9 mouse cellular contexts compared by ENCODE assay signal in genomic region chr2:180597490-180597889, GRCm38 (mm10). TPM values are rescaled to one million over a fixed set of nuclear protein-coding genes. Genes with fewer than 3 reads are reported as not detected.
DNase-seq lines count a peak whose midpoint lies in the region; ATAC-seq and TF ChIP-seq lines count a peak whose summit lies in the region.
"Had no signal": no experiment of that assay in that cellular context is flagged by ENCODE, and none has a peak within 500 bp of the region (broad histone marks: within the 10 kb centered on the region; RNA-seq: fewer than 3 reads in every experiment).

TSS of gene Col9a3 (plus strand) at chr2:180597790.

- peak within 1 kb of the TSS; percentile 51 for H3K4me2 ChIP-seq in midbrain, embryonic 12.5 days (replicated peaks)

- H3K4me1 ChIP-seq in embryonic facial prominence, embryonic 10.5 days, result peaks cover 35% of the 10 kb centered on the region
- H3K4me1 ChIP-seq in hindbrain, embryonic 10.5 days (replicated peaks), result peaks cover 51% of the 10 kb centered on the region
- H3K4me1 ChIP-seq in midbrain, embryonic 12.5 days, result peaks cover 21% of the 10 kb centered on the region

- intact Hi-C loops in gastrocnemius, postnatal 14 days (cut with DNase I; ENCODE audit: low total_unique reads), result no loop called here

- TF ChIP-seq CTCF in layer of hippocampus, adult 2 months (conservative IDR thresholded peaks at IDR 0.05), result no peak

- ATAC-seq in midbrain, embryonic 12.5 days (ENCODE audit: low FRiP score, low read depth), result no peak

- H3K27ac ChIP-seq in layer of hippocampus, adult 2 months, result peak within 1 kb of the TSS; percentile 70
- H3K27ac ChIP-seq in embryonic facial prominence, embryonic 10.5 days (replicated peaks), result peak within 1 kb of the TSS; percentile 36
- peak within 1 kb of the TSS; percentile 77 for H3K27ac ChIP-seq in hindbrain, embryonic 10.5 days
- no peak within 1 kb of the TSS for H3K27ac ChIP-seq in midbrain, embryonic 12.5 days (replicated peaks)

- H3K9ac ChIP-seq in midbrain, embryonic 12.5 days (replicated peaks), result peak within 1 kb of the TSS; percentile 29; the same call in 1 of the 2 replicates

- peak within 1 kb of the TSS; percentile 31; the same call in 1 of the 2 replicates for H3K4me3 ChIP-seq in layer of hippocampus, adult 2 months
- H3K4me3 ChIP-seq in embryonic facial prominence, embryonic 10.5 days, result peak within 1 kb of the TSS; percentile 54
- peak within 1 kb of the TSS; percentile 48 for H3K4me3 ChIP-seq in hindbrain, embryonic 10.5 days
- H3K4me3 ChIP-seq in midbrain, embryonic 12.5 days, result peak within 1 kb of the TSS; percentile 32

- no peak for DNase-seq in layer of hippocampus, adult 2 months (ENCODE audit: low spot score in 2 of 2)
- no peak for DNase-seq in layer of hippocampus, adult 8-10 months (ENCODE audit: low spot score in 2 of 2)
- no peak for DNase-seq in embryonic facial prominence, embryonic 10.5 days (ENCODE audit: low spot score)
- no peak for DNase-seq in hindbrain, embryonic 10.5 days (ENCODE audit: low spot score)
- no peak for DNase-seq in urinary bladder, postnatal 36 days (ENCODE audit: low spot score in 2 of 2)
- DNase-seq in gastrocnemius, postnatal 14 days, result no peak
- no peak for DNase-seq in urinary bladder, postnatal 10 days (ENCODE audit: low spot score)
- DNase-seq: cerebellum, adult 11 months had no signal

- peaks cover 42% of the 10 kb centered on the region for H3K36me3 ChIP-seq in embryonic facial prominence, embryonic 10.5 days (replicated peaks)
- peaks cover 41% of the 10 kb centered on the region for H3K36me3 ChIP-seq in hindbrain, embryonic 10.5 days
- peaks cover 38% of the 10 kb centered on the region for H3K36me3 ChIP-seq in midbrain, embryonic 12.5 days

- H3K9me3 ChIP-seq in embryonic facial prominence, embryonic 10.5 days, result no peaks in the 10 kb centered on the region
- H3K9me3 ChIP-seq in hindbrain, embryonic 10.5 days, result no peaks in the 10 kb centered on the region
- H3K9me3 ChIP-seq in midbrain, embryonic 12.5 days, result no peaks in the 10 kb centered on the region

- 47% methylated on average over 4 of the region's 4 CpGs for WGBS in embryonic facial prominence, embryonic 10.5 days
- whole genome bisulfite sequencing in hindbrain, embryonic 10.5 days, result 45% methylated on average over 4 of the region's 4 CpGs
- WGBS in midbrain, embryonic 12.5 days, result 50% methylated on average over 4 of the region's 4 CpGs

- peaks cover 53% of the 10 kb centered on the region for H3K27me3 ChIP-seq in embryonic facial prominence, embryonic 10.5 days (replicated peaks; ENCODE audit: low read depth, poor library complexity, severe bottlenecking)
- H3K27me3 ChIP-seq in hindbrain, embryonic 10.5 days (ENCODE audit: insufficient read depth, poor library complexity, severe bottlenecking), result peaks cover 52% of the 10 kb centered on the region
- H3K27me3 ChIP-seq in midbrain, embryonic 12.5 days, result peaks cover 44% of the 10 kb centered on the region

RNA-seq across cellular contexts. Expression of gene Col9a3, which starts in this region (rescaled TPM):
- total RNA-seq in layer of hippocampus, adult 2 months (2021), result 10 to 100 TPM in 1 of 2 experiments, 1 to 10 TPM in 1; 6.8 to 10.4 TPM
- 10 to 100 TPM in 2 of 4 experiments, 1 to 10 TPM in 2; 7.5 to 11.2 (median 9.4) TPM for total RNA-seq in layer of hippocampus, adult 8-10 months (2022)
- 12.2 and 12.3 TPM in 2 replicates for polyA plus RNA-seq in embryonic facial prominence, embryonic 10.5 days (2016; fragmentation: Nextera tagmentation; extraction: Ambion mirVana)
- 10.2 and 14.3 TPM in 2 replicates for polyA plus RNA-seq in hindbrain, embryonic 10.5 days (2016; fragmentation: Nextera tagmentation; extraction: Ambion mirVana)
- polyA plus RNA-seq in midbrain, embryonic 12.5 days (2016; fragmentation: Nextera tagmentation; extraction: Ambion mirVana), result 20.1 and 40.2 TPM in 2 replicates
- total RNA-seq in gastrocnemius, postnatal 14 days (2021), result under 1 TPM; 0.29 to 0.97 TPM
